Mouse (Mus musculus) forebrain, postnatal 0 days (tissue): Measurements from ENCODE around the gene Syngr4. TPM values are rescaled to one million over a fixed set of nuclear protein-coding genes. Genes with fewer than 3 reads are reported as not detected.

Experiments
- ATAC-seq: fragments of 200-750 bp; cut with Nextera tagmentation; 2 replicates; pipeline ENCODE4 v1.8.0; 2017; ENCODE audit warnings: mild to moderate bottlenecking, moderate library complexity
- DNase-seq: peaks from one replicate; pipeline ENCODE4 v3.0.0-alpha.2; 2015
- H3K27ac ChIP-seq: fragments of 300-500 bp; sonication (generic); 2 replicates; pipeline ENCODE4 v1.5.1; 2014; ENCODE audit warnings: low read depth, mild to moderate bottlenecking, antibody characterized with exemption, low read length, moderate library complexity, mixed read lengths
- H3K27me3 ChIP-seq: fragments of 300-500 bp; sonication (generic); 2 replicates; pipeline ENCODE4 v1.6.1; 2014; ENCODE audit warnings: mild to moderate bottlenecking, low read length, mixed read lengths; ENCODE audit not compliant: insufficient read depth
- H3K36me3 ChIP-seq: fragments of 300-500 bp; sonication (generic); 2 replicates; pipeline ENCODE4 v1.6.1; 2014; ENCODE audit warnings: mild to moderate bottlenecking, moderate library complexity; ENCODE audit not compliant: insufficient read depth
- H3K4me1 ChIP-seq: fragments of 300-500 bp; sonication (generic); 2 replicates; pipeline ENCODE4 v1.6.1; 2014; ENCODE audit warnings: antibody characterized with exemption; ENCODE audit not compliant: insufficient read depth
- H3K4me2 ChIP-seq: fragments of 300-500 bp; sonication (generic); 2 replicates; pipeline ENCODE4 v1.6.1; 2014; ENCODE audit warnings: low read depth, mild to moderate bottlenecking, moderate library complexity
- H3K4me3 ChIP-seq: fragments of 300-500 bp; sonication (generic); 2 replicates; pipeline ENCODE4 v1.5.1; 2014; ENCODE audit warnings: low read depth, low read length, mixed read lengths
- H3K9ac ChIP-seq: fragments of 300-500 bp; sonication (generic); 2 replicates; pipeline ENCODE4 v1.6.1; 2014; ENCODE audit warnings: mild to moderate bottlenecking
- H3K9me3 ChIP-seq: fragments of 300-500 bp; sonication (generic); 2 replicates; pipeline ENCODE4 v1.6.1; 2016; ENCODE audit warnings: low read length
- CTCF ChIP-seq: sonication (generic); IDR thresholded peaks from 2 replicates; pipeline ENCODE4 v1.5.1; 2016; ENCODE audit warnings: antibody characterized with exemption, control low read depth, low read depth
- WGBS: fragments of 180-500 bp; shearing (Covaris S2); extraction: QIAGEN DNeasy Blood & Tissue Kit; methylation state at CpG from one replicate; pipeline ENCODE4 v1.1.7; 2014; 5-methylcytosine and 5-hydroxymethylcytosine counted together
- polyA plus RNA-seq: library from polyadenylated mRNA; unstranded; fragments of >200 nt; fragmentation: Nextera tagmentation; extraction: Ambion mirVana; gene quantifications from 2 replicates; pipeline ENCODE4 v1.2.1, GENCODE M21; 2015
- total RNA-seq: library from RNA; depleted of rRNA; stranded (reverse); fragments of >200 nt; gene quantifications from 2 replicates; pipeline ENCODE4 v1.2.3, GENCODE M21; 2014

The Syngr4 gene
- total and polyA plus RNA-seq, 2 experiments from 2014 or later: 0.40 TPM; not detected in 1

GRCm38 (mm10) chr7:45915011-45915410 lies 18.5 kb upstream of the Syngr4 start:
- no peak overlapping the region for H3K27ac ChIP-seq
- DNase-seq: no peak
- no peaks in the 10 kb centered on the region for H3K27me3 ChIP-seq
- H3K9ac ChIP-seq: no peak overlapping the region
- no peak overlapping the region for H3K4me3 ChIP-seq
- peaks cover 10% of the 10 kb centered on the region; the same call in 1 of the 2 replicates for H3K36me3 ChIP-seq
- H3K4me2 ChIP-seq: no peak overlapping the region
- no peak for TF ChIP-seq CTCF
- no peaks in the 10 kb centered on the region for H3K9me3 ChIP-seq
- no peak for ATAC-seq
- WGBS: 94% methylated on average over 5 of the region's 5 CpGs
- H3K4me1 ChIP-seq: peaks cover 14% of the 10 kb centered on the region

- no peak overlapping the region for H3K27ac ChIP-seq
- peaks cover 14% of the 10 kb centered on the region for H3K4me1 ChIP-seq
- ATAC-seq: no peak
- no peak overlapping the region for H3K9ac ChIP-seq
- no peak for TF ChIP-seq CTCF
- no peaks in the 10 kb centered on the region for H3K27me3 ChIP-seq
- peaks cover 19% of the 10 kb centered on the region; the same call in 1 of the 2 replicates for H3K36me3 ChIP-seq
- DNase-seq: no peak
- 90% methylated on average over 6 of the region's 6 CpGs for whole genome bisulfite sequencing
- no peaks in the 10 kb centered on the region for H3K9me3 ChIP-seq
- H3K4me3 ChIP-seq: no peak overlapping the region
- H3K4me2 ChIP-seq: no peak overlapping the region
These were observed 17.6 kb upstream of the Syngr4 start for GRCm38 (mm10) chr7:45914067-45914466.

- Histone ChIP-seq H3K4me1 (no peaks in the 10 kb centered on the region), H3K36me3 (peaks cover 28% of the 10 kb centered on the region), H3K9ac (no peak overlapping the region), H3K27me3 (no peaks in the 10 kb centered on the region), H3K9me3 (no peaks in the 10 kb centered on the region), H3K4me2 (no peak overlapping the region), H3K27ac (no peak overlapping the region), H3K4me3 (no peak overlapping the region)
- TF ChIP-seq CTCF: no peak
- WGBS: 94% methylated on average over 16 of the region's 16 CpGs
- DNase-seq (no peak), ATAC-seq (no peak)
These were observed 12.6 kb upstream of the Syngr4 start for GRCm38 (mm10) chr7:45909145-45909544.

- Histone ChIP-seq H3K36me3 (peaks cover 21% of the 10 kb centered on the region), H3K4me3 (no peak overlapping the region), H3K9ac (no peak overlapping the region), H3K27ac (no peak overlapping the region), H3K4me1 (no peaks in the 10 kb centered on the region), H3K9me3 (no peaks in the 10 kb centered on the region), H3K4me2 (no peak overlapping the region), H3K27me3 (no peaks in the 10 kb centered on the region)
- DNase-seq: no peak
- TF ChIP-seq CTCF: no peak
- ATAC-seq: no peak
These were observed 11.9 kb upstream of the Syngr4 start for GRCm38 (mm10) chr7:45908384-45908783.

- 95% methylated on average over 9 of the region's 9 CpGs for WGBS
- H3K27me3 ChIP-seq: no peaks in the 10 kb centered on the region
- peaks cover 21% of the 10 kb centered on the region for H3K36me3 ChIP-seq
- H3K9me3 ChIP-seq: no peaks in the 10 kb centered on the region
- H3K4me2 ChIP-seq: no peak overlapping the region
- no peak for ATAC-seq
- no peak overlapping the region for H3K9ac ChIP-seq
- no peak overlapping the region for H3K4me3 ChIP-seq
- no peak overlapping the region for H3K27ac ChIP-seq
- DNase-seq: no peak
- no peak for TF ChIP-seq CTCF
- no peaks in the 10 kb centered on the region for H3K4me1 ChIP-seq
These were observed 10.1 kb upstream of the Syngr4 start for GRCm38 (mm10) chr7:45906622-45907021.

GRCm38 (mm10) chr7:45902481-45903002 lies 6.0 kb upstream of the Syngr4 start:
- H3K36me3 ChIP-seq: 0 out of 2 replicates have a peak, but pooled peaks cover 3% of the 10 kb centered on the region
- no peak overlapping the region for H3K27ac ChIP-seq
- no peak overlapping the region for H3K4me3 ChIP-seq
- no peaks in the 10 kb centered on the region for H3K9me3 ChIP-seq
- DNase-seq (no peak), ATAC-seq (no peak)
- no peaks in the 10 kb centered on the region for H3K4me1 ChIP-seq
- no peak overlapping the region for H3K9ac ChIP-seq
- WGBS: 79% methylated on average over 12 of the region's 12 CpGs
- no peak overlapping the region for H3K4me2 ChIP-seq
- no peaks in the 10 kb centered on the region for H3K27me3 ChIP-seq
- TF ChIP-seq CTCF: no peak

- Histone ChIP-seq H3K27ac (no peak overlapping the region), H3K9me3 (no peaks in the 10 kb centered on the region), H3K4me1 (no peaks in the 10 kb centered on the region), H3K4me3 (no peak overlapping the region), H3K27me3 (no peaks in the 10 kb centered on the region), H3K9ac (no peak overlapping the region), H3K4me2 (no peak overlapping the region), H3K36me3 (no peaks in the 10 kb centered on the region)
- TF ChIP-seq CTCF: no peak
- no peak for DNase-seq
- no peak for ATAC-seq
- WGBS: 55% methylated on average over 5 of the region's 5 CpGs
These were observed 5.0 kb upstream of the Syngr4 start for GRCm38 (mm10) chr7:45901562-45901961.
